ENCODE assay signal across 14 mouse cellular contexts in the genomic region with DNA sequence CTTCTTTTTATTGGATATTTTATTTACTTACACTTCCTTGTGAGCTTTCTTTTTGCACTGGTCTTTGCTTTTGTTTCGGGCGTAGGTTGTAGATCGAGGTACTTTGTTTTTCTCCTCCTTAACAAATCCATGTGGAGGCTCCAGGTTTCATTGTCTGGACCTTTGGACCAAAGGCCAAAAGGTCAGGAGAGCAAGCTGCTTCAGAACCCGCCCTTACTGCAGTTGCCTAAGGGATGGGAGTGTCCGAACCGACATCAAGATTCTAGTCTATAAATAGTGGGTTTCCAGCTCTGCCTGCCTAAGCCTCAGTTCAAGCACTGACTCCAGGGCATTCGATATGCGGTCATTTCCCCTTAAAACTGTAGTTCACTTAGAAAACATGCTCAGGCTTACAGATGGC. TPM values are rescaled to one million over a fixed set of nuclear protein-coding genes. Genes with fewer than 3 reads are reported as not detected.
DNase-seq lines count a peak whose midpoint lies in the region; ATAC-seq and TF ChIP-seq lines count a peak whose summit lies in the region.
"Had no signal": no experiment of that assay in that cellular context is flagged by ENCODE, and none has a peak within 500 bp of the region (broad histone marks: within the 10 kb centered on the region; RNA-seq: fewer than 3 reads in every experiment).

No protein-coding gene starts in this region.

- no peak overlapping the region for H3K4me2 ChIP-seq in midbrain, embryonic 11.5 days
- no peak overlapping the region for H3K4me2 ChIP-seq in midbrain, embryonic 13.5 days (replicated peaks)
- no peak overlapping the region for H3K4me2 ChIP-seq in stomach, postnatal 0 days (replicated peaks; ENCODE audit: low read depth)
- H3K4me2 ChIP-seq: heart, embryonic 13.5 days; hindbrain, embryonic 15.5 days; limb, embryonic 15.5 days had no signal

- H3K27ac ChIP-seq in midbrain, embryonic 11.5 days (ENCODE audit: low read depth, low read length): no peak overlapping the region
- no peak overlapping the region for H3K27ac ChIP-seq in midbrain, embryonic 13.5 days
- H3K27ac ChIP-seq in stomach, postnatal 0 days (replicated peaks): no peak overlapping the region
- H3K27ac ChIP-seq: heart, embryonic 13.5 days; hindbrain, embryonic 15.5 days; limb, embryonic 15.5 days had no signal

- no peak for TF ChIP-seq EP300 in stomach, postnatal 0 days (optimal IDR thresholded peaks at IDR 0.05)

- H3K36me3 ChIP-seq in midbrain, embryonic 11.5 days (ENCODE audit: control insufficient read depth, insufficient read depth, low read length): no peaks in the 10 kb centered on the region
- peaks cover 14% of the 10 kb centered on the region for H3K36me3 ChIP-seq in midbrain, embryonic 13.5 days
- H3K36me3 ChIP-seq in stomach, postnatal 0 days (ENCODE audit: control insufficient read depth, insufficient read depth, low read length): peaks cover 5% of the 10 kb centered on the region; the same call in 1 of the 2 replicates

- no peak overlapping the region for H3K4me3 ChIP-seq in midbrain, embryonic 11.5 days (ENCODE audit: low read depth, low read length)
- H3K4me3 ChIP-seq in midbrain, embryonic 13.5 days (replicated peaks): no peak overlapping the region
- no peak overlapping the region for H3K4me3 ChIP-seq in stomach, postnatal 0 days (ENCODE audit: low read depth, low read length)
- H3K4me3 ChIP-seq: heart, embryonic 13.5 days; hindbrain, embryonic 15.5 days; limb, embryonic 15.5 days had no signal

- H3K4me1 ChIP-seq in midbrain, embryonic 11.5 days (ENCODE audit: control insufficient read depth, insufficient read depth, low read length): peaks cover 6% of the 10 kb centered on the region
- H3K4me1 ChIP-seq in midbrain, embryonic 13.5 days (replicated peaks): peaks cover 9% of the 10 kb centered on the region; the same call in 1 of the 2 replicates
- H3K4me1 ChIP-seq in stomach, postnatal 0 days (replicated peaks; ENCODE audit: control insufficient read depth, insufficient read depth): 0 out of 2 replicates have a peak, but pooled peaks cover 3% of the 10 kb centered on the region
- H3K4me1 ChIP-seq: hindbrain, embryonic 15.5 days had no signal

- no peak for ATAC-seq in midbrain, embryonic 11.5 days (ENCODE audit: low FRiP score)
- ATAC-seq in midbrain, embryonic 13.5 days: no peak
- ATAC-seq in granulocyte monocyte progenitor cell, adult 5-6 weeks (replicated peaks; ENCODE audit: poor library complexity, severe bottlenecking): 0 out of 2 replicates have a peak, but pooled peaks have one; percentile 20
- ATAC-seq in stomach, postnatal 0 days (ENCODE audit: low FRiP score, low TSS enrichment): 0 out of 2 replicates have a peak, but pooled peaks have one; percentile 30

- no peak overlapping the region for H3K9ac ChIP-seq in midbrain, embryonic 11.5 days (ENCODE audit: low read length)
- H3K9ac ChIP-seq in midbrain, embryonic 13.5 days (replicated peaks): no peak overlapping the region
- H3K9ac ChIP-seq in stomach, postnatal 0 days (ENCODE audit: low read length): no peak overlapping the region
- H3K9ac ChIP-seq: heart, embryonic 13.5 days; hindbrain, embryonic 15.5 days; limb, embryonic 15.5 days had no signal

- 24% methylated on average over 8 of the region's 8 CpGs for WGBS in midbrain, embryonic 11.5 days
- WGBS in midbrain, embryonic 13.5 days: 30% methylated on average over 8 of the region's 8 CpGs
- WGBS in large intestine, adult 2 months: 20% methylated on average over 8 of the region's 8 CpGs
- WGBS in stomach, postnatal 0 days: 57% methylated on average over 8 of the region's 8 CpGs

- DNase-seq in midbrain, embryonic 11.5 days (ENCODE audit: low spot score, missing footprints): peak; percentile 83
- peak; percentile 77 for DNase-seq in large intestine, adult 2 months (ENCODE audit: low read depth, low spot score)
- no peak for DNase-seq in stomach, postnatal 0 days (ENCODE audit: low spot score)
- no peak for DNase-seq in adrenal gland, postnatal 4 days (ENCODE audit: low spot score in 2 of 2)
- no peak for DNase-seq in frontal cortex, postnatal 36 days (ENCODE audit: low spot score in 2 of 2)
- DNase-seq in right cerebral cortex, postnatal 14 days: no peak
- DNase-seq: cerebellum, adult 9-11 months; thymus, adult 2 months had no signal

- no peak for TF ChIP-seq CTCF in stomach, postnatal 0 days (IDR thresholded peaks at IDR 0.05; ENCODE audit: low read depth)

- no peaks in the 10 kb centered on the region for H3K9me3 ChIP-seq in midbrain, embryonic 11.5 days (ENCODE audit: control insufficient read depth, low read length)
- no peaks in the 10 kb centered on the region for H3K9me3 ChIP-seq in midbrain, embryonic 13.5 days
- no peaks in the 10 kb centered on the region for H3K9me3 ChIP-seq in stomach, postnatal 0 days (ENCODE audit: control insufficient read depth, low read length)
- H3K9me3 ChIP-seq: G1E; heart, embryonic 13.5 days; hindbrain, embryonic 15.5 days; limb, embryonic 15.5 days had no signal

- H3K27me3 ChIP-seq in midbrain, embryonic 11.5 days (ENCODE audit: control insufficient read depth, insufficient read depth, low read length): no peaks in the 10 kb centered on the region
- no peaks in the 10 kb centered on the region for H3K27me3 ChIP-seq in midbrain, embryonic 13.5 days
- no peaks in the 10 kb centered on the region for H3K27me3 ChIP-seq in stomach, postnatal 0 days (ENCODE audit: control insufficient read depth, insufficient read depth, low read length)
- H3K27me3 ChIP-seq: heart, embryonic 13.5 days; hindbrain, embryonic 15.5 days; limb, embryonic 15.5 days had no signal

RNA-seq across cellular contexts. Expression of gene Wwp2, which starts 13.0 kb away (rescaled TPM):
- 53.1 and 56.4 TPM in 2 replicates for polyA plus RNA-seq in midbrain, embryonic 11.5 days (2014; fragmentation: Nextera tagmentation; extraction: Ambion mirVana)
- polyA plus RNA-seq in midbrain, embryonic 13.5 days (2015; fragmentation: Nextera tagmentation; extraction: Ambion mirVana): 48.9 and 50.0 TPM in 2 replicates
- 48.3 and 55.4 TPM in 2 replicates for total RNA-seq in granulocyte monocyte progenitor cell, adult 5-6 weeks (2014; fragmentation: Nextera tagmentation)
- 51.4 and 73.0 TPM in 2 replicates for total RNA-seq in granulocyte monocyte progenitor cell, adult 5-6 weeks (2017)
- 38.2 and 53.8 TPM in 2 replicates for polyA plus RNA-seq in large intestine, adult 2 months (2012; rRNA removed)
- 25.2 and 26.4 TPM in 2 replicates for polyA plus RNA-seq in stomach, postnatal 0 days (2015; fragmentation: Nextera tagmentation; extraction: Ambion mirVana)
- 10 to 100 TPM; 53.9 to 57.8 TPM for total RNA-seq in adrenal gland, postnatal 4 days (2021)

RNA-seq across cellular contexts. Expression of gene Nob1, which starts 24.3 kb away (rescaled TPM):
- polyA plus RNA-seq in midbrain, embryonic 11.5 days (2014; fragmentation: Nextera tagmentation; extraction: Ambion mirVana): 69.5 and 81.7 TPM in 2 replicates
- polyA plus RNA-seq in midbrain, embryonic 13.5 days (2015; fragmentation: Nextera tagmentation; extraction: Ambion mirVana): 70.8 and 75.5 TPM in 2 replicates
- 51.1 and 73.0 TPM in 2 replicates for total RNA-seq in granulocyte monocyte progenitor cell, adult 5-6 weeks (2014; fragmentation: Nextera tagmentation)
- total RNA-seq in granulocyte monocyte progenitor cell, adult 5-6 weeks (2017): 47.2 and 49.8 TPM in 2 replicates
- polyA plus RNA-seq in large intestine, adult 2 months (2012; rRNA removed): 26.5 and 28.6 TPM in 2 replicates
- polyA plus RNA-seq in stomach, postnatal 0 days (2015; fragmentation: Nextera tagmentation; extraction: Ambion mirVana): 44.5 and 48.8 TPM in 2 replicates
- total RNA-seq in adrenal gland, postnatal 4 days (2021): 10 to 100 TPM; 37.5 to 42.4 TPM

RNA-seq across cellular contexts. Expression of gene Nqo1, which starts 46.1 kb away (rescaled TPM):
- 6.7 and 7.9 TPM in 2 replicates for polyA plus RNA-seq in midbrain, embryonic 11.5 days (2014; fragmentation: Nextera tagmentation; extraction: Ambion mirVana)
- 3.3 and 3.7 TPM in 2 replicates for polyA plus RNA-seq in midbrain, embryonic 13.5 days (2015; fragmentation: Nextera tagmentation; extraction: Ambion mirVana)
- 4.3 TPM in 1 of 2 replicates, not detected in the other for total RNA-seq in granulocyte monocyte progenitor cell, adult 5-6 weeks (2014; fragmentation: Nextera tagmentation)
- total RNA-seq in granulocyte monocyte progenitor cell, adult 5-6 weeks (2017): 0.52 and 1.2 TPM in 2 replicates
- 16.9 and 29.9 TPM in 2 replicates for polyA plus RNA-seq in large intestine, adult 2 months (2012; rRNA removed)
- 777 and 946 TPM in 2 replicates for polyA plus RNA-seq in stomach, postnatal 0 days (2015; fragmentation: Nextera tagmentation; extraction: Ambion mirVana)
- 10 to 100 TPM in 1 of 2 experiments, 1 to 10 TPM in 1; 9.7 to 10.5 TPM for total RNA-seq in adrenal gland, postnatal 4 days (2021)

Comparison
In these comparisons a context has a peak if more than half of its experiments do, and no peak if none do; other contexts are left out.
1. ATAC-seq: peak in granulocyte monocyte progenitor cell, adult 5-6 weeks (single experiment) and stomach, postnatal 0 days (single experiment); none in midbrain, embryonic 11.5 days (single experiment) and midbrain, embryonic 13.5 days (single experiment).
2. DNase-seq: peak in midbrain, embryonic 11.5 days (single experiment) and large intestine, adult 2 months (single experiment); none in stomach, postnatal 0 days (single experiment), adrenal gland, postnatal 4 days (0 of 2), frontal cortex, postnatal 36 days (0 of 2) and right cerebral cortex, postnatal 14 days (single experiment).
3. RNA of gene Nqo1, which starts 46.1 kb away (polyA plus RNA-seq): 777 to 946 TPM in stomach, postnatal 0 days; 16.9 to 29.9 TPM in large intestine, adult 2 months, 6.7 to 7.9 TPM in midbrain, embryonic 11.5 days and 3.3 to 3.7 TPM in midbrain, embryonic 13.5 days; every median in the first group is over 10 times any median in the second.